Mouse (Mus musculus) hindbrain, embryonic 16.5 days (tissue): ENCODE data around the gene Fshr. TPM values are rescaled to one million over a fixed set of nuclear protein-coding genes. Genes with fewer than 3 reads are reported as not detected.

ENCODE experiments used
- ATAC-seq: fragments of 200-750 bp; cut with Nextera tagmentation; 2 replicates; pipeline ENCODE4 v1.8.0; 2017; ENCODE audit warnings: moderate TSS enrichment, moderate library complexity
- H3K27ac ChIP-seq: fragments of 300-500 bp; sonication (generic); 2 replicates; pipeline ENCODE4 v1.5.1; 2014; ENCODE audit warnings: low read depth, mild to moderate bottlenecking, control low read depth, low read length, moderate library complexity
- H3K27me3 ChIP-seq: fragments of 300-500 bp; sonication (generic); replicated peaks from 2 replicates; pipeline ENCODE4 v1.6.1; 2014; ENCODE audit warnings: low read length; ENCODE audit not compliant: control insufficient read depth, insufficient read depth
- H3K36me3 ChIP-seq: fragments of 300-500 bp; sonication (generic); 2 replicates; pipeline ENCODE4 v1.6.1; 2014; ENCODE audit warnings: mild to moderate bottlenecking, low read length, moderate library complexity, mixed read lengths; ENCODE audit not compliant: control insufficient read depth, insufficient read depth
- H3K4me1 ChIP-seq: fragments of 300-500 bp; sonication (generic); 2 replicates; pipeline ENCODE4 v1.6.1; 2014; ENCODE audit warnings: low read depth, low read length; ENCODE audit not compliant: control insufficient read depth, insufficient read depth
- H3K4me2 ChIP-seq: fragments of 300-500 bp; sonication (generic); 2 replicates; pipeline ENCODE4 v1.6.1; 2014; ENCODE audit warnings: mild to moderate bottlenecking, low read length, control low read depth, moderate library complexity
- H3K4me3 ChIP-seq: fragments of 300-500 bp; sonication (generic); 2 replicates; pipeline ENCODE4 v1.5.1; 2014; ENCODE audit warnings: mild to moderate bottlenecking, low read length, control low read depth, moderate library complexity
- H3K9ac ChIP-seq: fragments of 300-500 bp; sonication (generic); 2 replicates; pipeline ENCODE4 v1.6.1; 2014; ENCODE audit warnings: low read depth, mild to moderate bottlenecking, control low read depth, low read length, moderate library complexity
- H3K9me3 ChIP-seq: fragments of 300-500 bp; sonication (generic); 2 replicates; pipeline ENCODE4 v1.6.1; 2014; ENCODE audit warnings: mild to moderate bottlenecking, low read length, moderate library complexity; ENCODE audit not compliant: control insufficient read depth
- WGBS: fragments of 180-500 bp; shearing (Covaris S2); extraction: QIAGEN DNeasy Blood & Tissue Kit; methylation state at CpG from one replicate; pipeline ENCODE4 v1.1.7; 2014; 5-methylcytosine and 5-hydroxymethylcytosine counted together
- polyA plus RNA-seq: library from polyadenylated mRNA; unstranded; fragments of >200 nt; fragmentation: Nextera tagmentation; extraction: Ambion mirVana; gene quantifications from 2 replicates; pipeline ENCODE4 v1.2.1, GENCODE M21; 2015

Fshr gene
- polyA plus RNA-seq, 1 experiment from 2014 or later: not detected

GRCm38 (mm10) chr17:89049071-89049470 is 151.4 kb downstream of the Fshr start:
- Histone ChIP-seq H3K9ac (no peak overlapping the region), H3K4me1 (no peaks in the 10 kb centered on the region), H3K4me3 (no peak overlapping the region), H3K27me3 (no peaks in the 10 kb centered on the region), H3K36me3 (no peaks in the 10 kb centered on the region), H3K4me2 (no peak overlapping the region), H3K9me3 (no peaks in the 10 kb centered on the region), H3K27ac (no peak overlapping the region)
- ATAC-seq: no peak
- WGBS: 86% methylated on average over 2 of the region's 2 CpGs

- no peak for ATAC-seq
- no peaks in the 10 kb centered on the region for H3K36me3 ChIP-seq
- no peaks in the 10 kb centered on the region for H3K27me3 ChIP-seq
- no peaks in the 10 kb centered on the region for H3K9me3 ChIP-seq
- H3K4me1 ChIP-seq: no peaks in the 10 kb centered on the region
- H3K9ac ChIP-seq: no peak overlapping the region
- H3K4me2 ChIP-seq: no peak overlapping the region
- H3K27ac ChIP-seq: no peak overlapping the region
- WGBS: 70% methylated on average over 3 of the region's 3 CpGs
- no peak overlapping the region for H3K4me3 ChIP-seq
These were observed 154.5 kb downstream of the Fshr start for GRCm38 (mm10) chr17:89046016-89046415.

GRCm38 (mm10) chr17:89036723-89037122 is 163.8 kb downstream of the Fshr start:
- 94% methylated on average over 5 of the region's 5 CpGs for WGBS
- no peak overlapping the region for H3K4me3 ChIP-seq
- no peaks in the 10 kb centered on the region for H3K4me1 ChIP-seq
- H3K9ac ChIP-seq: no peak overlapping the region
- ATAC-seq: no peak
- no peaks in the 10 kb centered on the region for H3K27me3 ChIP-seq
- H3K27ac ChIP-seq: no peak overlapping the region
- H3K36me3 ChIP-seq: no peaks in the 10 kb centered on the region
- no peak overlapping the region for H3K4me2 ChIP-seq
- no peaks in the 10 kb centered on the region for H3K9me3 ChIP-seq

- no peaks in the 10 kb centered on the region for H3K36me3 ChIP-seq
- H3K27me3 ChIP-seq: no peaks in the 10 kb centered on the region
- no peak overlapping the region for H3K4me2 ChIP-seq
- WGBS: 86% methylated on average over 3 of the region's 3 CpGs
- no peak for ATAC-seq
- H3K4me3 ChIP-seq: no peak overlapping the region
- no peak overlapping the region for H3K27ac ChIP-seq
- no peaks in the 10 kb centered on the region for H3K9me3 ChIP-seq
- H3K9ac ChIP-seq: no peak overlapping the region
- H3K4me1 ChIP-seq: no peaks in the 10 kb centered on the region
These were observed 164.4 kb downstream of the Fshr start for GRCm38 (mm10) chr17:89036049-89036448.

- H3K4me1 ChIP-seq: no peaks in the 10 kb centered on the region
- H3K9me3 ChIP-seq: no peaks in the 10 kb centered on the region
- no peak overlapping the region for H3K4me3 ChIP-seq
- ATAC-seq: no peak
- H3K9ac ChIP-seq: no peak overlapping the region
- no peak overlapping the region for H3K27ac ChIP-seq
- H3K4me2 ChIP-seq: no peak overlapping the region
- no peaks in the 10 kb centered on the region for H3K27me3 ChIP-seq
- no peaks in the 10 kb centered on the region for H3K36me3 ChIP-seq
These were observed 165.8 kb downstream of the Fshr start for GRCm38 (mm10) chr17:89034627-89035026.

GRCm38 (mm10) chr17:89032981-89033380 is 167.5 kb downstream of the Fshr start:
- Histone ChIP-seq H3K9ac (no peak overlapping the region), H3K27ac (no peak overlapping the region), H3K4me2 (no peak overlapping the region), H3K36me3 (no peaks in the 10 kb centered on the region), H3K9me3 (no peaks in the 10 kb centered on the region), H3K4me3 (no peak overlapping the region), H3K4me1 (no peaks in the 10 kb centered on the region), H3K27me3 (no peaks in the 10 kb centered on the region)
- 100% methylated on average over 2 of the region's 2 CpGs for WGBS
- ATAC-seq: no peak

GRCm38 (mm10) chr17:89019518-89019917 is 181.0 kb downstream of the Fshr start:
- Histone ChIP-seq H3K9me3 (no peaks in the 10 kb centered on the region), H3K4me2 (no peak overlapping the region), H3K9ac (no peak overlapping the region), H3K27ac (no peak overlapping the region), H3K4me3 (no peak overlapping the region), H3K4me1 (no peaks in the 10 kb centered on the region), H3K27me3 (no peaks in the 10 kb centered on the region), H3K36me3 (no peaks in the 10 kb centered on the region)
- ATAC-seq: no peak
- 86% methylated on average over 2 of the region's 2 CpGs for WGBS

GRCm38 (mm10) chr17:89017002-89017401 is 183.5 kb downstream of the Fshr start:
- no peak for ATAC-seq
- no peaks in the 10 kb centered on the region for H3K9me3 ChIP-seq
- no peak overlapping the region for H3K9ac ChIP-seq
- H3K4me1 ChIP-seq: no peaks in the 10 kb centered on the region
- no peak overlapping the region for H3K27ac ChIP-seq
- 88% methylated on average over 4 of the region's 4 CpGs for WGBS
- no peak overlapping the region for H3K4me2 ChIP-seq
- H3K36me3 ChIP-seq: no peaks in the 10 kb centered on the region
- no peak overlapping the region for H3K4me3 ChIP-seq
- H3K27me3 ChIP-seq: no peaks in the 10 kb centered on the region

- Histone ChIP-seq H3K9me3 (no peaks in the 10 kb centered on the region), H3K27ac (no peak overlapping the region), H3K4me3 (no peak overlapping the region), H3K36me3 (no peaks in the 10 kb centered on the region), H3K4me1 (no peaks in the 10 kb centered on the region), H3K9ac (no peak overlapping the region), H3K4me2 (no peak overlapping the region), H3K27me3 (no peaks in the 10 kb centered on the region)
- ATAC-seq: no peak
These were observed 186.8 kb downstream of the Fshr start for GRCm38 (mm10) chr17:89013691-89014090.

- Histone ChIP-seq H3K9ac (no peak overlapping the region), H3K27ac (no peak overlapping the region), H3K27me3 (no peaks in the 10 kb centered on the region), H3K9me3 (no peaks in the 10 kb centered on the region), H3K36me3 (no peaks in the 10 kb centered on the region), H3K4me3 (no peak overlapping the region), H3K4me1 (no peaks in the 10 kb centered on the region), H3K4me2 (no peak overlapping the region)
- ATAC-seq: no peak
- 57% methylated on average over 1 of the region's 1 CpGs for WGBS
These were observed 191.4 kb downstream of the Fshr start for GRCm38 (mm10) chr17:89009117-89009516.
